Mouse (Mus musculus) liver, embryonic 14.5 days (tissue): ENCODE data around the gene Fam222b. TPM values are rescaled to one million over a fixed set of nuclear protein-coding genes. Genes with fewer than 3 reads are reported as not detected.

Source experiments
- ATAC-seq: fragments of 200-750 bp; cut with Nextera tagmentation; 2 replicates; pipeline ENCODE4 v1.8.0; 2017; ENCODE audit warnings: moderate number of reproducible peaks, mild to moderate bottlenecking, moderate library complexity; ENCODE audit not compliant: insufficient read depth
- DNase-seq, 3 experiments: peaks; one replicate each; pipeline ENCODE4 v3.0.0-alpha.2; 2012 to 2013; ENCODE audit warnings: low read depth in 3 of 3, low spot score in 3 of 3
- H3K27ac ChIP-seq: fragments of 300-500 bp; sonication (generic); 2 replicates; pipeline ENCODE4 v1.5.1; 2014; ENCODE audit warnings: moderate library complexity, mild to moderate bottlenecking, control low read depth, inconsistent platforms
- H3K27me3 ChIP-seq: fragments of 300-500 bp; sonication (generic); 2 replicates; pipeline ENCODE4 v1.6.1; 2014; ENCODE audit warnings: mild to moderate bottlenecking, low read length, moderate library complexity; ENCODE audit not compliant: control insufficient read depth, insufficient read depth
- H3K36me3 ChIP-seq: fragments of 300-500 bp; sonication (generic); replicated peaks from 2 replicates; pipeline ENCODE4 v1.6.1; 2014; ENCODE audit warnings: low read depth; ENCODE audit not compliant: control insufficient read depth, insufficient read depth
- H3K4me1 ChIP-seq, 2 experiments: fragments of 200-500 bp in 1 of 2; fragments of 300-500 bp in 1 of 2; sonication (generic) in 1 of 2; replicated peaks; 2 replicates each; pipeline ENCODE4 v1.6.1; 2012 to 2014; ENCODE audit warnings: antibody characterized with exemption in 1 of 2, inconsistent platforms in 1 of 2, low read length in 1 of 2; ENCODE audit not compliant: control insufficient read depth in 2 of 2, insufficient read depth in 2 of 2
- H3K4me2 ChIP-seq: fragments of 300-500 bp; sonication (generic); 2 replicates; pipeline ENCODE4 v1.6.1; 2014; ENCODE audit warnings: low read depth, mild to moderate bottlenecking, control low read depth, moderate library complexity
- H3K4me3 ChIP-seq, 2 experiments: fragments of 200-500 bp in 1 of 2; fragments of 300-500 bp in 1 of 2; sonication (generic) in 1 of 2; 2 replicates each; pipeline ENCODE4 v1.5.1; 2012 to 2014; ENCODE audit warnings: low read depth in 2 of 2, low read length in 2 of 2, mild to moderate bottlenecking in 2 of 2, control low read depth in 1 of 2, inconsistent platforms in 1 of 2, moderate library complexity in 1 of 2; ENCODE audit not compliant: insufficient read depth in 1 of 2
- H3K9ac ChIP-seq: fragments of 300-500 bp; sonication (generic); replicated peaks from 2 replicates; pipeline ENCODE4 v1.6.1; 2014; ENCODE audit warnings: mild to moderate bottlenecking, control low read depth, moderate library complexity
- H3K9me3 ChIP-seq: fragments of 300-500 bp; sonication (generic); 2 replicates; pipeline ENCODE4 v1.6.1; 2016; ENCODE audit warnings: low read length, mixed read lengths; ENCODE audit not compliant: control insufficient read depth
- CTCF ChIP-seq: IDR thresholded peaks from 2 replicates; pipeline ENCODE4 v1.5.1; 2016; ENCODE audit warnings: antibody characterized with exemption, low read depth, control low read depth
- EP300 ChIP-seq: IDR thresholded peaks from 2 replicates; pipeline ENCODE4 v1.6.1; 2016; ENCODE audit warnings: antibody characterized with exemption, low read depth
- WGBS: fragments of 180-500 bp; shearing (Covaris S2); extraction: QIAGEN DNeasy Blood & Tissue Kit; methylation state at CpG from one replicate; pipeline ENCODE4 v1.1.7; 2014; ENCODE audit not compliant: insufficient replicate concordance; 5-methylcytosine and 5-hydroxymethylcytosine counted together
- polyA plus RNA-seq, 2 experiments: library from polyadenylated mRNA; depleted of rRNA in 1 of 2; stranded (reverse) in 1 of 2; unstranded in 1 of 2; fragments of >200 nt; fragmentation: Nextera tagmentation in 1 of 2; extraction: Ambion mirVana in 1 of 2; gene quantifications; 2 replicates each; pipeline versions ENCODE4 v1.2.1 to v1.2.3; 2012 to 2014

Fam222b gene
- polyA plus RNA-seq, 2 experiments: 2.5 to 3.8 TPM

GRCm38 (mm10) chr11:78122815-78123214 lies 28.4 kb downstream of the Fam222b start:
- no peaks in the 10 kb centered on the region for H3K9me3 ChIP-seq
- ATAC-seq (no peak), DNase-seq (no peak)
- H3K4me1 ChIP-seq: peaks cover 39 to 54% of the 10 kb centered on the region in 2 experiments
- no peak overlapping the region for H3K9ac ChIP-seq
- TF ChIP-seq CTCF (no peak), EP300 (peak; percentile 49; the same call in 1 of the 2 replicates)
- H3K27me3 ChIP-seq: no peaks in the 10 kb centered on the region
- no peak overlapping the region for H3K4me2 ChIP-seq
- H3K27ac ChIP-seq: no peak overlapping the region
- 38% methylated on average over 4 of the region's 4 CpGs for WGBS
- H3K36me3 ChIP-seq: no peaks in the 10 kb centered on the region
- no peak overlapping the region for H3K4me3 ChIP-seq

DNA sequence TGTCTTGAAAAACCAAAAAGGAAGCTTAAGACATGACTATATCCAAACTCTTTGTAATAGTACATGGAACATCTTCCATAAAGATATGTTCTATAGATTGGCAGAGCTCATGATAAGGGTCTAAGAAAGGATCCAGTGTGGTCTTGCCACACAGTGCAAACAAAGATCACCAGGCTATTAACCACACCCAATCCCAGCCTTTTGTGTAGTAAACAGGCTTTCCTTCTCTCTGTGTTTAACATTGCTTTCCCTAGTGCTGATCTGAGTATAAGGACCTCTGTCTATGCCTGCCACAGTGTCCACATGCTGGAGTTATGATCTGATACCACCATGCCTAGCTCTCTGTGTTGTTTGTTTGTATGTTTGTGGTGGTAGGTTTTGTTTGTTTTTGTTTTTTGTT lies 29.3 kb downstream of the Fam222b start:
- Histone ChIP-seq H3K27ac (no peak overlapping the region), H3K4me3 (no peak overlapping the region), H3K9ac (no peak overlapping the region), H3K4me2 (no peak overlapping the region), H3K36me3 (no peaks in the 10 kb centered on the region), H3K4me1 (peaks cover 36 to 50% of the 10 kb centered on the region in 2 experiments), H3K9me3 (no peaks in the 10 kb centered on the region), H3K27me3 (no peaks in the 10 kb centered on the region)
- ATAC-seq (no peak), DNase-seq (no peak)
- TF ChIP-seq CTCF (no peak), EP300 (no peak)

DNA sequence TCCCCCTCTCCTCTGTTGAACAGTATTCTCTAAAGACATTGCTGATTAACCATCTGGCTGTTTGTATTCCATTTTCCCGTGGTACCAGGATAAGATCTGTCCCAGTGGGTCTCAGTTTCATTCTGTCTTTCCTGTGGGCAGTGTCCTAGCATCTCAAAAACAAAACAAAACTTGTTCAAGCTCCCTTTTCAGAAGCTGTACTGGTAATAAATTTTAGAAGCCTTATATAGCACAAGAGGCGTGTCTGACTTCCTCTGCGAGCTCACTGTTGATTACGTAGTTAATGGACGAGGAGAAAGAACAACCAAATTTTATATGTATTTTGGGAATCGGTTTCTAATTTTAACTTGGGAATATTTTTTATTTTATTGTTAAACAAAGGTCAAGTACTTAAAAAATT lies 31.2 kb downstream of the Fam222b start:
- Histone ChIP-seq H3K9me3 (no peaks in the 10 kb centered on the region), H3K4me2 (peak overlapping the region; percentile 57), H3K9ac (peak overlapping the region; percentile 35), H3K4me3 (peak overlapping the region in 1 of 2 experiments; percentile 14; a peak in 1 of 4 replicates), H3K27ac (peak overlapping the region; percentile 46), H3K36me3 (no peaks in the 10 kb centered on the region), H3K4me1 (peaks cover 20 to 34% of the 10 kb centered on the region in 2 experiments), H3K27me3 (no peaks in the 10 kb centered on the region)
- WGBS: 17% methylated on average over 6 of the region's 6 CpGs
- no peak for ATAC-seq
- no peak for DNase-seq
- TF ChIP-seq CTCF (no peak), EP300 (no peak)

DNA sequence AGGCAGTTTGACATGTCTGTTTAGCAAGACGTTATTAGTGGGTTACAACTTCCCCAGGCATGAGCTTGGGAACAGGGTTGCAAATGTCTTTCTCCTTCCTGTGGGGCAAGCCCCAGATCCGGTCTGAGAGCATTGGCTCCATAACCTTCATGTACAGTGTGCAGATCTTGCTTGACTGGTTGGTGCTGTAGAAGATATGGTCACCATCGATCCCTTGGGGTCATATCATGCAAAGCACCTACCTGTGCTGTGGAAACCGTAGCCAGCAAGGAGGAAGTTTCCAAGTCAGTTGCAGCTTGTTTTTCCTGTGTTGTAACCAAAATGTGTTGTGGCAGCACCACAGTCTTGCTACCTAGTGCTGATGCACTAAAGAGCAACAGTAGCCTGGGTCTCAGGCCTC lies 32.3 kb downstream of the Fam222b start:
- no peak overlapping the region for H3K9ac ChIP-seq
- TF ChIP-seq EP300 (no peak), CTCF (no peak)
- no peaks in the 10 kb centered on the region for H3K9me3 ChIP-seq
- H3K4me2 ChIP-seq: no peak overlapping the region
- DNase-seq (no peak), ATAC-seq (no peak)
- no peak overlapping the region for H3K4me3 ChIP-seq
- no peak overlapping the region for H3K27ac ChIP-seq
- 33% methylated on average over 4 of the region's 4 CpGs for WGBS
- no peaks in the 10 kb centered on the region for H3K27me3 ChIP-seq
- H3K4me1 ChIP-seq: peaks cover 20 to 34% of the 10 kb centered on the region in 2 experiments
- H3K36me3 ChIP-seq: no peaks in the 10 kb centered on the region

DNA sequence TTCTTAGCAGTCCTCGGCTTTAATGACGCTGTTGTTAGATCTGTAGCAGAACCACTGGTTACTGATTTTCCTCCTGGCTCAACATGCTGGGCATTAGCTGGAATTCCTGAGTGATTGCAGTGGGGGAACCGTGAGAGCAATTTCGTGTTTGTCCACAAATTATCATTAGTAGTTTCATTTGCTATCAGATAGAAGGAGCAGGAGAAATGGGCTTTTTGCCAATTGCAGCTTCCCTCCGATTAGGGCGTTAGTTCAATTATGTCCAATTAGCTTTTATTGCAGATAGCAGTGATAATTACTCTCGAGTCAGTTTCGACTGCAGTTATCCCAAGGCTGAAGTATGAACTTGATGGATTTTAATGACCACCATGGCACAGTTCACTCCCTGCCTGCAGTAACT lies 35.0 kb downstream of the Fam222b start:
- H3K27ac ChIP-seq: no peak overlapping the region
- TF ChIP-seq CTCF (no peak), EP300 (no peak)
- 61% methylated on average over 8 of the region's 8 CpGs for WGBS

More for the DNA sequence above, 35.0 kb downstream of the Fam222b start:
- Histone ChIP-seq H3K4me3 (no peak overlapping the region), H3K9ac (no peak overlapping the region), H3K27me3 (no peaks in the 10 kb centered on the region), H3K36me3 (no peaks in the 10 kb centered on the region), H3K4me1 (peaks cover 28 to 44% of the 10 kb centered on the region in 2 experiments), H3K9me3 (no peaks in the 10 kb centered on the region), H3K4me2 (no peak overlapping the region)
- ATAC-seq (no peak), DNase-seq (no peak)
